Comparison of ENCODE assay signal across 12 mouse cellular contexts in the genomic region with DNA sequence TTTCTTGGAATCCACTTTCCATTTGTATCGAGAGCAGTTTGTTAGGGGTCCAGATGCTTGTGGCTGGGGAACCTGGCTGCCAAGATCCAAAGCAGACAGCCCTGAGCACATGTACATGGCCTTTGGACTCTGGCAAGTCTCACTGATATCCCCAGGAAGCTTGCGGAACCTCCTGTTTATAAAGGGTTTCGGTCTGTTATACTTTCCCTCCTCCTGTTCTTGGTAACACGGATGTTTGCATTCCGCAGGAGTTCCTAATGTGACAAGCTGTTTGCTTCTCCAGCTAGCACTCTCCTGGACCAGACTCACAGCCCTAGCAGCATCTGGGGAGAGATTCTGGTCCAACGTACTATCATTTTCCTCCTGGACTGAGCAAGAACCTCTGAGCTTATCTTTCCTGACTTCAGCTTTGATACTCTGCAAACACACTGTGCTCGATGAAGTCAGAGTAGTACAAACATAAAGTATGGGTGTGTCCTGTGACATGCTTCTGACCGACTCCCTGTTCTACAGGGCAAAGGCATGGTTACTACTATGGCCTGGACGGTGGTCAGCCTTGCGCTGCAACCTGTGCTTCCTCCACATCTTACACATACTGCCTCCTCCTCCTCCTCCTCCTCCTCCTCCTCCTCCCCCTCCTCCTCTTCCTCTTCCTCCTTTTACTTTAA. TPM values are rescaled to one million over a fixed set of nuclear protein-coding genes. Genes with fewer than 3 reads are reported as not detected.
A peak's percentile ranks its signal among the peaks of the same experiment; 100 is the strongest.
DNase-seq lines count a peak whose midpoint lies in the region; ATAC-seq and TF ChIP-seq lines count a peak whose summit lies in the region.
"Had no signal": no experiment of that assay in that cellular context is flagged by ENCODE, and none has a peak within 500 bp of the region (broad histone marks: within the 10 kb centered on the region; RNA-seq: fewer than 3 reads in every experiment).

No protein-coding gene starts in this region.

- no peaks in the 10 kb centered on the region for H3K9me3 ChIP-seq in kidney, embryonic 15.5 days (replicated peaks)
- no peaks in the 10 kb centered on the region for H3K9me3 ChIP-seq in intestine, embryonic 15.5 days
- no peaks in the 10 kb centered on the region for H3K9me3 ChIP-seq in stomach, embryonic 16.5 days (replicated peaks; ENCODE audit: control insufficient read depth, low read length)
- H3K9me3 ChIP-seq: limb, embryonic 15.5 days; neural tube, embryonic 13.5 days had no signal

- intact Hi-C loops in left cerebral cortex, postnatal 25 days (cut with DNase I) = no loop called here

- no peaks in the 10 kb centered on the region for H3K36me3 ChIP-seq in kidney, adult 2 months (ENCODE audit: control insufficient read depth, insufficient read depth, low read length)
- H3K36me3 ChIP-seq in kidney, embryonic 15.5 days = peaks cover 7% of the 10 kb centered on the region; the same call in 1 of the 2 replicates
- H3K36me3 ChIP-seq in intestine, embryonic 15.5 days = no peaks in the 10 kb centered on the region
- no peaks in the 10 kb centered on the region for H3K36me3 ChIP-seq in stomach, embryonic 16.5 days (ENCODE audit: control insufficient read depth, insufficient read depth, low read length)
- H3K36me3 ChIP-seq: limb, embryonic 15.5 days; neural tube, embryonic 13.5 days had no signal

- DNase-seq in kidney, adult 2 months = peak; percentile 76
- peak; percentile 44 for DNase-seq in lung, adult 2 months
- DNase-seq in gastrocnemius, adult 8-10 months (ENCODE audit: low spot score in 2 of 2) = no peak
- no peak for DNase-seq in ovary, adult 18-20 months (ENCODE audit: low spot score)
- no peak for DNase-seq in left cerebral cortex, postnatal 25 days (ENCODE audit: low spot score in 2 of 2)
- DNase-seq: spleen, adult 18-20 months had no signal

- H3K4me1 ChIP-seq in kidney, adult 2 months (ENCODE audit: control insufficient read depth, insufficient read depth, low read length) = peaks cover 7% of the 10 kb centered on the region; the same call in 1 of the 2 replicates
- peaks cover 2% of the 10 kb centered on the region; the same call in 1 of the 2 replicates for H3K4me1 ChIP-seq in kidney, embryonic 15.5 days
- H3K4me1 ChIP-seq in intestine, embryonic 15.5 days (replicated peaks) = peaks cover 18% of the 10 kb centered on the region
- H3K4me1 ChIP-seq in lung, adult 2 months (ENCODE audit: control insufficient read depth, insufficient read depth, low read length) = peaks cover 24% of the 10 kb centered on the region
- H3K4me1 ChIP-seq in stomach, embryonic 16.5 days (ENCODE audit: control insufficient read depth, insufficient read depth, low read length) = peaks cover 10% of the 10 kb centered on the region
- H3K4me1 ChIP-seq: limb, embryonic 15.5 days; neural tube, embryonic 13.5 days had no signal

- 42% methylated on average over 10 of the region's 10 CpGs for whole genome bisulfite sequencing in kidney, adult 2 months
- 63% methylated on average over 10 of the region's 10 CpGs for WGBS in kidney, embryonic 15.5 days
- WGBS in intestine, embryonic 15.5 days = 18% methylated on average over 10 of the region's 10 CpGs
- WGBS in lung, adult 2 months = 27% methylated on average over 10 of the region's 10 CpGs
- 21% methylated on average over 10 of the region's 10 CpGs for WGBS in stomach, embryonic 16.5 days

- TF ChIP-seq CTCF in kidney, adult 2 months (conservative IDR thresholded peaks at IDR 0.05; ENCODE audit: insufficient read depth, insufficient read length, low read depth, low read length) = no peak
- no peak for TF ChIP-seq CTCF in lung, adult 2 months (IDR thresholded peaks at IDR 0.05; ENCODE audit: insufficient read depth, low read length)

- ATAC-seq in kidney, embryonic 15.5 days (replicated peaks; ENCODE audit: low FRiP score) = no peak
- ATAC-seq in intestine, embryonic 15.5 days = peak; percentile 93
- ATAC-seq in stomach, embryonic 16.5 days (ENCODE audit: insufficient read depth, low FRiP score) = peak; percentile 88
- ATAC-seq: inflammation-experienced regulatory T-cells, adult 6 months had no signal

- peak overlapping the region; percentile 1; the same call in 1 of the 2 replicates for H3K27ac ChIP-seq in kidney, adult 2 months (ENCODE audit: insufficient read depth, low read depth, low read length)
- no peak overlapping the region for H3K27ac ChIP-seq in kidney, embryonic 15.5 days
- H3K27ac ChIP-seq in intestine, embryonic 15.5 days = peak overlapping the region; percentile 89
- peak overlapping the region; percentile 79 for H3K27ac ChIP-seq in stomach, embryonic 16.5 days (ENCODE audit: low read length)
- H3K27ac ChIP-seq: limb, embryonic 15.5 days; neural tube, embryonic 13.5 days had no signal

- H3K27me3 ChIP-seq in kidney, adult 2 months (replicated peaks; ENCODE audit: control insufficient read depth, insufficient read depth, low read length) = no peaks in the 10 kb centered on the region
- no peaks in the 10 kb centered on the region for H3K27me3 ChIP-seq in kidney, embryonic 15.5 days
- no peaks in the 10 kb centered on the region for H3K27me3 ChIP-seq in intestine, embryonic 15.5 days (replicated peaks)
- no peaks in the 10 kb centered on the region for H3K27me3 ChIP-seq in stomach, embryonic 16.5 days (ENCODE audit: control insufficient read depth, insufficient read depth, low read length)
- H3K27me3 ChIP-seq: limb, embryonic 15.5 days; neural tube, embryonic 13.5 days had no signal

- no peak for TF ChIP-seq POLR2A in kidney, adult 2 months (IDR thresholded peaks at IDR 0.05; ENCODE audit: low read depth, low read length)
- TF ChIP-seq POLR2A in lung, adult 2 months (IDR thresholded peaks at IDR 0.05; ENCODE audit: borderline replicate concordance, extremely low read depth, low read depth, low read length) = peak; percentile 24; the same call in 1 of the 2 replicates

- no peak overlapping the region for H3K4me2 ChIP-seq in kidney, embryonic 15.5 days
- peak overlapping the region; percentile 20 for H3K4me2 ChIP-seq in intestine, embryonic 15.5 days (replicated peaks)
- peak overlapping the region; percentile 25; the same call in 1 of the 2 replicates for H3K4me2 ChIP-seq in stomach, embryonic 16.5 days (ENCODE audit: low read depth, low read length)
- H3K4me2 ChIP-seq: limb, embryonic 15.5 days; neural tube, embryonic 13.5 days had no signal

- H3K4me3 ChIP-seq in kidney, adult 2 months (ENCODE audit: insufficient read depth, low read depth, low read length) = no peak overlapping the region
- H3K4me3 ChIP-seq in kidney, embryonic 15.5 days (replicated peaks) = no peak overlapping the region
- no peak overlapping the region for H3K4me3 ChIP-seq in intestine, embryonic 15.5 days (replicated peaks)
- no peak overlapping the region for H3K4me3 ChIP-seq in lung, adult 2 months (replicated peaks; ENCODE audit: extremely low read depth, low read depth, low read length)
- no peak overlapping the region; the same call in 1 of the 2 replicates for H3K4me3 ChIP-seq in stomach, embryonic 16.5 days (replicated peaks; ENCODE audit: low read length)
- H3K4me3 ChIP-seq: limb, embryonic 15.5 days; neural tube, embryonic 13.5 days had no signal

- no peak overlapping the region for H3K9ac ChIP-seq in kidney, embryonic 15.5 days
- H3K9ac ChIP-seq in intestine, embryonic 15.5 days = no peak overlapping the region
- H3K9ac ChIP-seq in stomach, embryonic 16.5 days (ENCODE audit: low read length) = no peak overlapping the region
- H3K9ac ChIP-seq: limb, embryonic 15.5 days; neural tube, embryonic 13.5 days had no signal

RNA-seq across cellular contexts. Expression of gene Lyve1, which starts 31.0 kb away (rescaled TPM):
- 2.0 and 6.6 TPM in 2 replicates for polyA plus RNA-seq in kidney, adult 2 months (2012; rRNA removed)
- 6.5 and 9.1 TPM in 2 replicates for polyA plus RNA-seq in kidney, embryonic 15.5 days (2015; fragmentation: Nextera tagmentation; extraction: Ambion mirVana)
- 12.7 and 18.3 TPM in 2 replicates for polyA plus RNA-seq in intestine, embryonic 15.5 days (2015; fragmentation: Nextera tagmentation; extraction: Ambion mirVana)
- 82.0 and 157 TPM in 2 replicates for polyA plus RNA-seq in lung, adult 2 months (2012; rRNA removed)
- polyA plus RNA-seq in stomach, embryonic 16.5 days (2015; fragmentation: Nextera tagmentation; extraction: Ambion mirVana) = 15.2 and 17.4 TPM in 2 replicates
- total RNA-seq in gastrocnemius, adult 8-10 months (2022) = 1 to 10 TPM; 1.1 to 6.6 (median 3.2) TPM
- total RNA-seq in left cerebral cortex, postnatal 25 days (2021) = 1 to 10 TPM; 1.3 to 3.0 TPM
- polyA plus RNA-seq: inflammation-experienced regulatory T-cells, adult 6 months had no signal

RNA-seq across cellular contexts. Expression of gene Rnf141, which starts 49.8 kb away (rescaled TPM):
- 11.4 and 19.3 TPM in 2 replicates for polyA plus RNA-seq in kidney, adult 2 months (2012; rRNA removed)
- polyA plus RNA-seq in kidney, embryonic 15.5 days (2015; fragmentation: Nextera tagmentation; extraction: Ambion mirVana) = 30.2 and 30.8 TPM in 2 replicates
- 39.8 and 41.8 TPM in 2 replicates for polyA plus RNA-seq in intestine, embryonic 15.5 days (2015; fragmentation: Nextera tagmentation; extraction: Ambion mirVana)
- 36.3 and 53.1 TPM in 2 replicates for polyA plus RNA-seq in lung, adult 2 months (2012; rRNA removed)
- polyA plus RNA-seq in stomach, embryonic 16.5 days (2015; fragmentation: Nextera tagmentation; extraction: Ambion mirVana) = 42.7 and 46.5 TPM in 2 replicates
- 10 to 100 TPM; 19.8 to 25.9 (median 23.2) TPM for total RNA-seq in gastrocnemius, adult 8-10 months (2022)
- total RNA-seq in left cerebral cortex, postnatal 25 days (2021) = 10 to 100 TPM; 70.9 to 82.1 TPM

Comparison
In these comparisons a context has a peak if more than half of its experiments do, and no peak if none do; other contexts are left out.
1. DNase-seq: peak in kidney, adult 2 months (single experiment) and lung, adult 2 months (single experiment); none in gastrocnemius, adult 8-10 months (0 of 2), ovary, adult 18-20 months (single experiment) and left cerebral cortex, postnatal 25 days (0 of 2).